In genomic region chr1:64623558-64624435, GRCm38 (mm10) we compare ENCODE assay signal across 16 mouse cellular contexts. TPM values are rescaled to one million over a fixed set of nuclear protein-coding genes. Genes with fewer than 3 reads are reported as not detected.
DNase-seq lines count a peak whose midpoint lies in the region; ATAC-seq lines count a peak whose summit lies in the region.
"Had no signal": no experiment of that assay in that cellular context is flagged by ENCODE, and none has a peak within 500 bp of the region (broad histone marks: within the 10 kb centered on the region; RNA-seq: fewer than 3 reads in every experiment).

No protein-coding gene starts in this region.

- H3K36me3 ChIP-seq in neural tube, embryonic 15.5 days = no peaks in the 10 kb centered on the region
- no peaks in the 10 kb centered on the region for H3K36me3 ChIP-seq in liver, embryonic 12.5 days
- H3K36me3 ChIP-seq: embryonic facial prominence, embryonic 13.5 days; forebrain, embryonic 10.5 days; heart, embryonic 13.5 days; liver, embryonic 13.5 days had no signal

- no peak for ATAC-seq in neural tube, embryonic 15.5 days (ENCODE audit: low FRiP score)
- ATAC-seq in liver, embryonic 12.5 days = no peak

- no peak overlapping the region for H3K27ac ChIP-seq in neural tube, embryonic 15.5 days (replicated peaks)
- H3K27ac ChIP-seq in liver, embryonic 12.5 days = no peak overlapping the region
- H3K27ac ChIP-seq: embryonic facial prominence, embryonic 13.5 days; heart, embryonic 13.5 days; liver, embryonic 13.5 days had no signal

- no peaks in the 10 kb centered on the region for H3K27me3 ChIP-seq in neural tube, embryonic 15.5 days (replicated peaks)
- H3K27me3 ChIP-seq in liver, embryonic 12.5 days (replicated peaks) = no peaks in the 10 kb centered on the region
- H3K27me3 ChIP-seq: embryonic facial prominence, embryonic 13.5 days; heart, embryonic 13.5 days; liver, embryonic 13.5 days had no signal

- WGBS in neural tube, embryonic 15.5 days = 48% methylated on average over 12 of the region's 12 CpGs
- WGBS in liver, embryonic 12.5 days (ENCODE audit: insufficient replicate concordance) = 66% methylated on average over 12 of the region's 12 CpGs

- no peaks in the 10 kb centered on the region for H3K9me3 ChIP-seq in neural tube, embryonic 15.5 days (replicated peaks)
- no peaks in the 10 kb centered on the region for H3K9me3 ChIP-seq in liver, embryonic 12.5 days (replicated peaks)
- H3K9me3 ChIP-seq: embryonic facial prominence, embryonic 13.5 days; forebrain, embryonic 10.5 days; heart, embryonic 13.5 days; liver, embryonic 13.5 days had no signal

- H3K4me1 ChIP-seq in neural tube, embryonic 15.5 days = peaks cover 2% of the 10 kb centered on the region
- peaks cover 1% of the 10 kb centered on the region; the same call in 1 of the 2 replicates for H3K4me1 ChIP-seq in liver, embryonic 12.5 days
- H3K4me1 ChIP-seq: liver, embryonic 13.5 days had no signal

- H3K4me2 ChIP-seq in neural tube, embryonic 15.5 days = no peak overlapping the region
- no peak overlapping the region for H3K4me2 ChIP-seq in liver, embryonic 12.5 days
- H3K4me2 ChIP-seq: embryonic facial prominence, embryonic 13.5 days; heart, embryonic 13.5 days; liver, embryonic 13.5 days had no signal

- DNase-seq in adrenal gland, postnatal 36 days = peak; percentile 20 to 22
- DNase-seq in adrenal gland, postnatal 14 days = no peak
- DNase-seq in right cerebral cortex, adult 18-20 months = peak; percentile 39
- no peak for DNase-seq in right cerebral cortex, adult 2 months (ENCODE audit: low spot score in 2 of 2)
- peak; percentile 23 for DNase-seq in embryo, embryonic 10.5 days (ENCODE audit: low spot score)
- no peak for DNase-seq in urinary bladder, postnatal 25 days (ENCODE audit: low spot score)
- DNase-seq: cerebellum, postnatal 25 days; kidney, postnatal 10 days; layer of hippocampus, adult 9-11 months; liver, embryonic 13.5 days; thymus, postnatal 25 days had no signal

- H3K9ac ChIP-seq in neural tube, embryonic 15.5 days (replicated peaks) = no peak overlapping the region
- no peak overlapping the region for H3K9ac ChIP-seq in liver, embryonic 12.5 days
- H3K9ac ChIP-seq: embryonic facial prominence, embryonic 13.5 days; heart, embryonic 13.5 days; liver, embryonic 13.5 days had no signal

- H3K4me3 ChIP-seq in neural tube, embryonic 15.5 days (replicated peaks) = no peak overlapping the region
- no peak overlapping the region for H3K4me3 ChIP-seq in liver, embryonic 12.5 days
- H3K4me3 ChIP-seq: embryonic facial prominence, embryonic 13.5 days; forebrain, embryonic 10.5 days; heart, embryonic 13.5 days; liver, embryonic 13.5 days had no signal

RNA-seq across cellular contexts. Expression of gene Mettl21a, which starts 6.8 kb away (rescaled TPM):
- total RNA-seq in adrenal gland, postnatal 36 days (2021) = 10 to 100 TPM; 11.9 to 19.8 TPM
- 8.5 and 10.6 TPM in 2 replicates for total RNA-seq in adrenal gland, postnatal 14 days (2021)
- polyA plus RNA-seq in neural tube, embryonic 15.5 days (2015; fragmentation: Nextera tagmentation; extraction: Ambion mirVana) = 17.7 and 18.8 TPM in 2 replicates
- 9.2 and 11.1 TPM in 2 replicates for polyA plus RNA-seq in liver, embryonic 12.5 days (2016; fragmentation: Nextera tagmentation; extraction: Ambion mirVana)

Comparison
In these comparisons a context has a peak if more than half of its experiments do, and no peak if none do; other contexts are left out.
1. DNase-seq: peak in adrenal gland, postnatal 36 days (2 of 2), right cerebral cortex, adult 18-20 months (single experiment) and embryo, embryonic 10.5 days (single experiment); none in adrenal gland, postnatal 14 days (single experiment), right cerebral cortex, adult 2 months (0 of 2) and urinary bladder, postnatal 25 days (single experiment).